Mouse (Mus musculus) E14TG2a.4 (cell line): Measurements from ENCODE around the gene Abhd2.

Experiments
- H3K27me3 ChIP-seq: 2 replicates; pipeline ENCODE4 v1.6.1; 2014; ENCODE audit warnings: low read length, control low read depth; ENCODE audit not compliant: insufficient read depth
- H3K36me3 ChIP-seq: 2 replicates; pipeline ENCODE4 v1.6.1; 2014; ENCODE audit warnings: low read length, control low read depth; ENCODE audit not compliant: insufficient read depth
- H3K4me1 ChIP-seq: replicated peaks from 2 replicates; pipeline ENCODE4 v1.6.1; 2014; ENCODE audit warnings: low read depth, low read length, control low read depth
- H3K4me3 ChIP-seq: replicated peaks from 2 replicates; pipeline ENCODE4 v1.5.1; 2014; ENCODE audit warnings: mild to moderate bottlenecking, low read length
- H3K9me3 ChIP-seq: 2 replicates; pipeline ENCODE4 v1.6.1; 2014; ENCODE audit warnings: low read length, control low read depth
- CTCF ChIP-seq: conservative IDR thresholded peaks from 2 replicates; pipeline ENCODE4 v1.5.1; 2014; ENCODE audit warnings: low read length
- NANOG ChIP-seq: IDR thresholded peaks from 2 replicates; pipeline ENCODE4 v1.6.1; 2014; ENCODE audit warnings: borderline replicate concordance, low read length, mixed read lengths
- POU5F1 ChIP-seq: IDR thresholded peaks from 2 replicates; pipeline ENCODE4 v1.6.1; 2014; ENCODE audit warnings: low read length, borderline replicate concordance

The Abhd2 gene

DNA sequence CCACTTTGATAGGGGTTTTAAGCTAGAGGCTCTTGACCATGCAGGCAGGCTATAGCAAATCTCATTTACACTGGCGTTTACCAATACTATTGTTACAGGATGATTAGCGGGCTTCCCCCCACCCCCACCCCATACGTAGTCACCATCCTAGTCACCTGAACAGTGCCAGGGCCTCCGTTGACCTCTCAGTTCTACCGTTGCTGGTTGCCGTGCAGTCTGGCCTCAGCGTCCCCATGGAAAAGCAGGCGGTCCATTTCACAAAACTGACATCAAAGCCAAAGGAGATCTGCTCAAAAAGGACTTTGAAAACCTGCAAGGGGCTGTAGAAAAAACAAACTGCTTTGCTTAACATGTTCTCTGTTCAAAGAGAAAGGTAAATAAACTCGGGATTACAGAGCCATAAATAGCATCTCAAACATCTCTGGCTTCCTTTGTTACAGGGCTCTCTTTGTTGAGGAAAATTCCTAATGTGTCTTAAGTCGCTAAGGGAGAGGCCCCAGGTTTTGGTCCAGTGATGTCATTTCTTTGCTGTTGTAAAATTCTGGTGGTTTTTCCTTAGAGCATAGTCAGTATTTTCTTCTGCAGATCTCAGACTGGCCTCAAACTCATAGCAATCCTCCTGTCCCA lies 43.2 kb downstream of the Abhd2 start:
- Histone ChIP-seq H3K4me1 (peaks cover 49% of the 10 kb centered on the region), H3K9me3 (no peaks in the 10 kb centered on the region), H3K36me3 (peaks cover 6% of the 10 kb centered on the region; the same call in 1 of the 2 replicates), H3K4me3 (no peak overlapping the region), H3K27me3 (no peaks in the 10 kb centered on the region)
- TF ChIP-seq POU5F1 (no peak), CTCF (no peak), NANOG (no peak)

- peaks cover 38% of the 10 kb centered on the region for H3K4me1 ChIP-seq
- no peaks in the 10 kb centered on the region for H3K9me3 ChIP-seq
- H3K36me3 ChIP-seq, result peaks cover 10% of the 10 kb centered on the region; the same call in 1 of the 2 replicates
- TF ChIP-seq POU5F1 (no peak), NANOG (no peak), CTCF (no peak)
- no peaks in the 10 kb centered on the region for H3K27me3 ChIP-seq
- H3K4me3 ChIP-seq, result no peak overlapping the region
These were observed 44.6 kb downstream of the Abhd2 start for GRCm38 (mm10) chr7:79317576-79317975.

DNA sequence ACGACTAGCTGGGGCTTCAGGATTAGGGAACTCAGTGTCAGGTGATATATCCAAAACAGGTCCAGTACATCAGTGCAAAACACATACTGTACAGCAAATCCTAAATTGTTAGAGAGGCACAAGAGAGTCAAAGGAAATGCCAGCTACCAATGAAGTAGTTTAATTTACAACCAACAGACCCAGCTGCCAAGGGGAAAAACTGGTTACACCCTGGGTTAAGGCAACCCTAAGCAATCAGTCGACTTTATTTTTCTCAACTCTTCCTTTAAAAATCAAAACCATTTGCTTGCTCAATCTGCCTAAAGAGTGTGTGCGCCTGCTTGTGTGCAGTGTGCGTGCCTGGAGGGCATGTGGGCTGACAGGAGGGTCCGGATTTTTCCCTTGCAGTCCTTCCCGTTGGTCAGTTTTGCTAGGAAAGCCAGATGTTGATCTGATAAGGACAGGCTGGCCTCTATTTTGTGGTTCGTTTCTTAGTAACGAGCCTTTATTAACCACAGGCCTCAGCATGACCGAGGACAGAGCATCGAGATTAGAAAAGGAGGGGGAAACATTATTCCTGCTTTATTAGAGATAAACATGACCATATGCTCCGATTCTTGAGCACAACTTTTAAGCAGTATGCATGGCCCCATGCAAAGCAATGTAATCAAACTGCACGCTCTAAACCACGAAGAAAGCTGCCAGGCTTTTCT lies 45.3 kb downstream of the Abhd2 start:
- peaks cover 31% of the 10 kb centered on the region for H3K4me1 ChIP-seq
- no peak overlapping the region for H3K4me3 ChIP-seq
- TF ChIP-seq POU5F1, result no peak
- TF ChIP-seq CTCF, result no peak
- no peak for TF ChIP-seq NANOG
- no peaks in the 10 kb centered on the region for H3K27me3 ChIP-seq
- H3K9me3 ChIP-seq, result no peaks in the 10 kb centered on the region
- peaks cover 14% of the 10 kb centered on the region for H3K36me3 ChIP-seq

DNA sequence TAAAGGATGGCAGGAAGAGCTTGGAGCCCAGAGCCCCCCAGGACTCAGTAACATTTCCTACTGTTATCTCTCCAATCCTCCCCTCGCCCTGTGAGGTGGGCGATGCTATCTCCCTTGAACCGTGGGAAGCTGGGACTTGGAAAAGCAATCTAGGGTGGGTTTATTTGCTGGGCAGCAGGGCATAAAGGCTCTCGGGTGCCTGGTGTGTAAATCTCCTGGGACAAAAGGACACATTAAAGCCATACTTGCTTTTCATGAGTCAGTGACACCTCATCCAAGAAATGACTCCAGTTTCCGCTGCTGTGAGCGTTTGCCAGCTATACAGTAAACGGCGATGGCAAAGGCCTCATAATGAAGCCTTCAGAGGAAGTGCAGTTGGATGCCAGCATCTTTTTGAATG lies 50.9 kb downstream of the Abhd2 start:
- no peak overlapping the region for H3K4me3 ChIP-seq
- H3K9me3 ChIP-seq, result no peaks in the 10 kb centered on the region
- H3K4me1 ChIP-seq, result 0 out of 2 replicates have a peak, but pooled peaks cover 2% of the 10 kb centered on the region
- H3K36me3 ChIP-seq, result peaks cover 59% of the 10 kb centered on the region
- H3K27me3 ChIP-seq, result no peaks in the 10 kb centered on the region
- no peak for TF ChIP-seq POU5F1

- Histone ChIP-seq H3K4me3 (no peak overlapping the region), H3K4me1 (peaks cover 15% of the 10 kb centered on the region), H3K27me3 (no peaks in the 10 kb centered on the region), H3K36me3 (peaks cover 72% of the 10 kb centered on the region), H3K9me3 (no peaks in the 10 kb centered on the region)
- TF ChIP-seq CTCF (no peak), NANOG (no peak), POU5F1 (no peak)
These were observed 55.8 kb downstream of the Abhd2 start for GRCm38 (mm10) chr7:79328769-79329168.

GRCm38 (mm10) chr7:79331197-79331596 lies 58.2 kb downstream of the Abhd2 start:
- Histone ChIP-seq H3K4me3 (no peak overlapping the region), H3K4me1 (peaks cover 15% of the 10 kb centered on the region), H3K36me3 (peaks cover 69% of the 10 kb centered on the region), H3K9me3 (no peaks in the 10 kb centered on the region), H3K27me3 (no peaks in the 10 kb centered on the region)
- TF ChIP-seq NANOG (no peak), CTCF (no peak), POU5F1 (no peak)

GRCm38 (mm10) chr7:79333419-79333818 lies 60.4 kb downstream of the Abhd2 start:
- H3K4me3 ChIP-seq, result no peak overlapping the region
- peaks cover 55% of the 10 kb centered on the region for H3K36me3 ChIP-seq
- no peaks in the 10 kb centered on the region for H3K27me3 ChIP-seq
- TF ChIP-seq CTCF (no peak), POU5F1 (no peak)
- peaks cover 20% of the 10 kb centered on the region for H3K4me1 ChIP-seq
- no peaks in the 10 kb centered on the region for H3K9me3 ChIP-seq

- Histone ChIP-seq H3K4me1 (peaks cover 5% of the 10 kb centered on the region; the same call in 1 of the 2 replicates), H3K36me3 (peaks cover 27% of the 10 kb centered on the region), H3K4me3 (no peak overlapping the region), H3K9me3 (no peaks in the 10 kb centered on the region), H3K27me3 (no peaks in the 10 kb centered on the region)
- TF ChIP-seq NANOG (no peak), POU5F1 (no peak), CTCF (no peak)
These were observed 63.4 kb downstream of the Abhd2 start for GRCm38 (mm10) chr7:79336362-79336910.

DNA sequence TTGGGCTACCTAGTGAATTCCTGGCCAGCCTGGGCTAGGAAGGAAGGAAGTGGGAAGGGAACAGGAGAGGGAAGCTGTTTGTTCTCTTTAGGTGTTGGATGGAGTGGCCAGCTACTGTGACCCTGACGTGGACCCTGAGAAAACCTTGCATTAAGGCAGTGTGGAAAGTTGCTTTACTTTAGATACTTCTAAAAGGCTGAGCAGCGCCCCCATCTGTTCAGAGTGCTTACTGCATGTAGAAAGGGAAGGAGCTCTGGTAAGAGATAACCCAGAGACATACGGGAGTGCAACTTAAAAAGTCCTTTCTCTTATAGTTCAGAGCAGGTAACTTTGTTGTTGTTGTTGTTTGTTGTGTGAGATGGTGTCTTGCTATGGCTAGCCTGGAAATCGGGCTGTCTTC lies 72.9 kb downstream of the Abhd2 start:
- no peak for TF ChIP-seq NANOG
- no peak for TF ChIP-seq POU5F1
- peak; percentile 90 for TF ChIP-seq CTCF

More for the DNA sequence above, 72.9 kb downstream of the Abhd2 start:
- Histone ChIP-seq H3K9me3 (no peaks in the 10 kb centered on the region), H3K36me3 (peaks cover 62% of the 10 kb centered on the region), H3K4me1 (peaks cover 29% of the 10 kb centered on the region), H3K27me3 (no peaks in the 10 kb centered on the region), H3K4me3 (no peak overlapping the region)
